Mouse (Mus musculus) lung, embryonic 15.5 days (tissue): ENCODE measurements at regions not wholly inside any gene's neighbourhood (a gene's known extent, or its start where the extent isn't known, plus 50 kb on each side); places are given as distances from the start of the nearest gene placed in this dataset.
"Not testable (repeated sequence)": the region's sequence is repeated elsewhere in the genome, so short reads cannot be mapped to it uniquely, and the experiment has no call there.

Source experiments
- ATAC-seq: fragments of 200-750 bp; cut with Nextera tagmentation; 2 replicates; pipeline ENCODE4 v1.8.0; 2017; ENCODE audit warnings: moderate number of reproducible peaks, borderline replicate concordance; ENCODE audit not compliant: low FRiP score, low TSS enrichment; ENCODE audit errors: extremely low read depth
- H3K27ac ChIP-seq: fragments of 300-500 bp; sonication (generic); 2 replicates; pipeline ENCODE4 v1.5.1; 2015; ENCODE audit warnings: moderate library complexity, mild to moderate bottlenecking, inconsistent platforms
- H3K27me3 ChIP-seq: fragments of 300-500 bp; sonication (generic); 2 replicates; pipeline ENCODE4 v1.6.1; 2015; ENCODE audit warnings: inconsistent platforms
- H3K36me3 ChIP-seq: fragments of 300-500 bp; sonication (generic); 2 replicates; pipeline ENCODE4 v1.6.1; 2015; ENCODE audit warnings: inconsistent platforms
- H3K4me1 ChIP-seq: fragments of 300-500 bp; sonication (generic); 2 replicates; pipeline ENCODE4 v1.6.1; 2015; ENCODE audit warnings: inconsistent platforms
- H3K4me2 ChIP-seq: fragments of 300-500 bp; sonication (generic); 2 replicates; pipeline ENCODE4 v1.6.1; 2015; ENCODE audit warnings: inconsistent platforms, mild to moderate bottlenecking, moderate library complexity
- H3K4me3 ChIP-seq: fragments of 300-500 bp; sonication (generic); 2 replicates; pipeline ENCODE4 v1.5.1; 2015; ENCODE audit warnings: mild to moderate bottlenecking, inconsistent platforms
- H3K9ac ChIP-seq: fragments of 300-500 bp; sonication (generic); 2 replicates; pipeline ENCODE4 v1.6.1; 2015; ENCODE audit warnings: inconsistent platforms
- H3K9me3 ChIP-seq: fragments of 300-500 bp; sonication (generic); 2 replicates; pipeline ENCODE4 v1.6.1; 2016; ENCODE audit warnings: inconsistent platforms
- WGBS: fragments of 180-500 bp; shearing (Covaris S2); methylation state at CpG from one replicate; pipeline ENCODE4 v1.1.7; 2015; 5-methylcytosine and 5-hydroxymethylcytosine counted together

DNA sequence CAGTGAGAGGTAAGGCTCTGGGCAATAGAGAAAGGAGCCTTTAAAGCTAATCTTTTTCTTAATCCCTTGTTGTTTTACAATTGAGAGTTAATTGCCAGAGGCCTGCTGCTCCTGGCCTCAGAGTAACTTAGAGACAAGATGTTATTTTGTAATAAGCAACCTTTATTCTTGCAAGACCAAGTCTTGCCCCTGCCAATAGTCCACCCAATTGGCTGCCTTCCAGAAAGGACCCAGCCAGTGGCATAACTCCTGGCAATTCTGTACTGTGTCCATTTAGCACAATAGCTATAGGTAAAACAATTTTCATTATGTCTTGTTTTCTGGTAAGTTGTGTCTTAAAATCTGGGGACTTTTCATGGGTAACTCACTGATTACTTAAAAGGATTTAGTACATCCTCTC, 411.9 kb upstream of the Ccdc54 start:
- no peak overlapping the region for H3K4me2 ChIP-seq
- no peak overlapping the region for H3K9ac ChIP-seq
- H3K9me3 ChIP-seq: no peaks in the 10 kb centered on the region
- H3K27me3 ChIP-seq: no peaks in the 10 kb centered on the region
- H3K36me3 ChIP-seq: no peaks in the 10 kb centered on the region
- no peaks in the 10 kb centered on the region for H3K4me1 ChIP-seq
- H3K4me3 ChIP-seq: no peak overlapping the region
- no peak for ATAC-seq
- H3K27ac ChIP-seq: no peak overlapping the region

DNA sequence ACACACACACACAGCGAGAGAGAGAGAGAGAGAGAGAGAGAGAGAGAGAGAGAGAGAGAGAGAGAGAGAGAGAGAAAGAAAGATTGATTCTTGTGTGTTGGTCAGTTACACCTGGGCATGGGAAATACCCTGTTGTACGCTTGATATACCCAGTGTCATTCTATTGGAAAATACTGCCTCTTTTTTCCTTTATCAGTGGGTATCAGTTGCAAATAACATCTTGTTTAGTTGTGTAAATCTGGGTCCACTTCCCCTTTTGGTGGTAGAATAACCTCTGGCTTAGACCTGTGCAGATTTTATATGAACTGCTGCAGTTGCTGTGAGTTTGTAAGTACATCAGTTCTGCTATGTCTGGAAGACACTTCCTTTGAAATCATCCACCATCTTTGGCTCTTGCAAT, 373.4 kb upstream of the Ccdc54 start:
- no peak overlapping the region for H3K9ac ChIP-seq
- H3K4me1 ChIP-seq: no peaks in the 10 kb centered on the region
- H3K36me3 ChIP-seq: no peaks in the 10 kb centered on the region
- no peaks in the 10 kb centered on the region for H3K27me3 ChIP-seq
- 93% methylated on average over 2 of the region's 2 CpGs for WGBS
- no peaks in the 10 kb centered on the region for H3K9me3 ChIP-seq
- no peak overlapping the region for H3K4me2 ChIP-seq
- H3K4me3 ChIP-seq: no peak overlapping the region
- H3K27ac ChIP-seq: no peak overlapping the region
- no peak for ATAC-seq

DNA sequence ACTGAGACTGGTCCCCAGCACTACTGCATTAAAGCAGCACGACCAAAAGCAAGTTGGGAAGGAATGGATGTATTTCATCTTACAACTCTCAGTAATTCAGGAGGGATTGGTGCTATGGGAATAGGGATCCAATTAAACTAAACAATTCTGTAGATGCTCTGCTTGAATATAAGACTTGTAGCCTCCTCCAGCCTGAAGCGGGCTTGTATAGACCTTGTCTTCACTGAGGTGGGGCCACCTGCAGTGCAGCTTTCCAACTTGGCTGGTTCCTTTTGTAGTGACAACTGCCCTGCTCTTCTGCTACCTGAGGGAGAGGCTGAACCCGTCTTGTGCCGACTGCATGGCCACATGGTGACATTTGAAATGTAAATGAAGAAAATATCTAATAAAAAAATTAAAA, 353.1 kb upstream of the Ccdc54 start:
- 74% methylated on average over 4 of the region's 4 CpGs for WGBS
- H3K9ac ChIP-seq: no peak overlapping the region
- ATAC-seq: no peak

DNA sequence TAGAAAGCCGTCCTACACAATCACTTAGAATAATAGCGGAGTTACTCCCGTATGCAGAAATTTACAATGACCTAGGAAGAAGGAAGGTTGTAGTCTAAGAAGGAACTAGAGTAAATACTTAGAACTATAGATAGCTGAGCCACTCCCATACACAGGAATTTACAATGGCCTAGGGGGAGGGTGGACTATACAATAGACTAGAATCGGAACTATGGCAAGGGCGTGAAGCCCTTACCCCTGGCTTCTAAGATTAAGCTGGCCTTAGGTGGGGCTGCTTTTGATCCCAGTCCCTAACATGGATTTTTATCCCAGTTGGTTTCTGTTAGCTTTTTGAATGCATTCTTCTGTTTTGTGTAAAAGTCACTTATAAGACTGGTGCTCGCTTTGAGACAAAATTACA, 352.6 kb upstream of the Ccdc54 start:
- not testable (repeated sequence) for H3K9ac ChIP-seq, H3K27me3 ChIP-seq, H3K27ac ChIP-seq, H3K4me3 ChIP-seq, H3K9me3 ChIP-seq, ATAC-seq, H3K4me2 ChIP-seq, H3K36me3 ChIP-seq, H3K4me1 ChIP-seq
- 88% methylated on average over 6 of the region's 6 CpGs for WGBS

More for the DNA sequence above, 353.1 kb upstream of the Ccdc54 start:
- H3K27ac ChIP-seq: no peak overlapping the region
- H3K9me3 ChIP-seq: no peaks in the 10 kb centered on the region
- H3K4me1 ChIP-seq: no peaks in the 10 kb centered on the region
- no peak overlapping the region for H3K4me2 ChIP-seq
- H3K27me3 ChIP-seq: no peaks in the 10 kb centered on the region
- no peak overlapping the region for H3K4me3 ChIP-seq
- no peaks in the 10 kb centered on the region for H3K36me3 ChIP-seq

DNA sequence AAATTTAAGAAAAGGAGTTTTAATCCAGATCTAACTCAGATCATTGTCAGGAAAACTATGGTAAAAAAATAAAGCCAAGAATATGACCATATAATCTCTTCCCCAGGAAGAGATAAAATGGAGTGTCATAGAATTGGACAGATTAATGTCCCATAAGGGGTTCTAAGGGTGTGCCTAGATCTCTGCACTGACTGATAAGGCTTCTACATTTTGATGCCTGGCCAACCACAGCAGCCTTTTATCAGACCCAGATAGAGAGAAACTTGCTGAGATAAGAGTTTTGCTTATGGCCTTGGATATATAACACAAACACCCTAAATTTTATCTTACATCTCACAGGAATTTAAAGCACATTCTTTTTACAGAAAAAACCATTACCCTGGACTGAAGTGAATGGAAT, 351.3 kb upstream of the Ccdc54 start:
- Histone ChIP-seq H3K4me1 (no peaks in the 10 kb centered on the region), H3K9ac (no peak overlapping the region), H3K9me3 (no peaks in the 10 kb centered on the region), H3K27me3 (no peaks in the 10 kb centered on the region), H3K4me2 (no peak overlapping the region), H3K36me3 (no peaks in the 10 kb centered on the region), H3K4me3 (no peak overlapping the region), H3K27ac (no peak overlapping the region)
- ATAC-seq: no peak

DNA sequence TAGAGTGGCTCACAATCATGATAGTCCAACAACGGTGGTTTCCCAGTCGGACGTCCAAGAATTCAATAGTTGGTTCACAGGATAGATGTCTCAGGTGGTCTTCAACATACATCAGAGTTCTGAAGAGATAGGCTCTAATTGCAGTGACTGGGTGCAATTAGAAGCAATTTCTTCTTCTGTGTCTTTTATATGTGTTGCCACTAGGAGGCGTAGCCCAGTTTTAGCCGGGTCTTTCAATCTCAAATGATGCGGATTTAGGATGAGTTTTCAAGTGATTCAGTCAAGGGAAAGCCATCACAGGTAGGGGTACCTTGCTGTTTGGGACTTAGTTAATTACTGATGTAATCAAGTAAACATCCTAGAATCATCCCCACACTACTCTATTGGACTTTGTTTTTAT, 348.4 kb upstream of the Ccdc54 start:
- no peak overlapping the region for H3K27ac ChIP-seq
- H3K9me3 ChIP-seq: no peaks in the 10 kb centered on the region
- H3K4me3 ChIP-seq: no peak overlapping the region
- no peak overlapping the region for H3K4me2 ChIP-seq
- H3K9ac ChIP-seq: no peak overlapping the region
- H3K36me3 ChIP-seq: no peaks in the 10 kb centered on the region
- H3K27me3 ChIP-seq: no peaks in the 10 kb centered on the region
- no peak for ATAC-seq
- H3K4me1 ChIP-seq: no peaks in the 10 kb centered on the region
- WGBS: 33% methylated on average over 6 of the region's 6 CpGs

DNA sequence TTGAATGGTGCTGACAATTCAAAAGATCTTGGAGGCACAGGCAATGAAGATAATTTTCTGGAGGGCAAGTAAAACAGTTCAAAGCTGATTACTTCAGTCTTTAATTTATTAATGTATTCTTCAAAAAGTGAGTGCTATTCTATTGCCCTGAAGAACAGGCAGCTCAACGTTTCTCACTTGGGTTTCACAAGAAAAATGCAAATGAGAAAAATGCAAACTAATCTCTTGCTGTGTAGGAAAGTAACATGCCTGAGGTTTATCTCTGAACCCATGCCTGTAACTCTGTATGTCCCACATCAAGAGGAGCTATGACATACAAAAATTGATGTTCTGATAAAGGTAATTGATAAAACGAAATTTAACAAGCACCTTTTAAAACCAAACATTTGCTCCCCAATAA, 316.8 kb upstream of the Ccdc54 start:
- H3K27me3 ChIP-seq: no peaks in the 10 kb centered on the region
- no peaks in the 10 kb centered on the region for H3K9me3 ChIP-seq
- ATAC-seq: no peak
- no peaks in the 10 kb centered on the region for H3K4me1 ChIP-seq
- no peaks in the 10 kb centered on the region for H3K36me3 ChIP-seq
- no peak overlapping the region for H3K9ac ChIP-seq
- no peak overlapping the region for H3K27ac ChIP-seq
- no peak overlapping the region for H3K4me2 ChIP-seq
- 32% methylated on average over 2 of the region's 2 CpGs for WGBS
- H3K4me3 ChIP-seq: no peak overlapping the region

DNA sequence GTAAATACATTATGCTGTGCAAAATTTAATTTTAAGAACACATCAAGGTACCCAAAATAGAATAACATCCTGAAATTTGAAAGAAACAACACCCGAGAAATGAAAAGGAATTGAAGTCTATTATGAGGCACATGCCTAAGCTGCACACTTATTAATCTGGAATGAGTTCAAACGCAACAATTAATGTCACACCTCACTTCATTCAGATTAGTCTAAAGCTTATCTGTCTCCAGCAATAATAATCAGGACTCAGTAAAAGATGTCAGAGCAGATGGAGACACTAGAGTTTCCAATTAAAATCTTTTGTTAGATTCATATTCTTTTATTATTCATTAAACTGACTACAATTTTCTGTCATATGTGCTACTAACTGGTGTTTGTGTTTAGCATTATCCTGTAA, 308.2 kb upstream of the Ccdc54 start:
- no peak overlapping the region for H3K27ac ChIP-seq
- H3K27me3 ChIP-seq: no peaks in the 10 kb centered on the region
- no peak overlapping the region for H3K4me3 ChIP-seq
- no peak for ATAC-seq
- H3K4me1 ChIP-seq: no peaks in the 10 kb centered on the region
- no peaks in the 10 kb centered on the region for H3K36me3 ChIP-seq
- WGBS: 56% methylated on average over 2 of the region's 2 CpGs
- H3K4me2 ChIP-seq: no peak overlapping the region
- H3K9ac ChIP-seq: no peak overlapping the region
- no peaks in the 10 kb centered on the region for H3K9me3 ChIP-seq

DNA sequence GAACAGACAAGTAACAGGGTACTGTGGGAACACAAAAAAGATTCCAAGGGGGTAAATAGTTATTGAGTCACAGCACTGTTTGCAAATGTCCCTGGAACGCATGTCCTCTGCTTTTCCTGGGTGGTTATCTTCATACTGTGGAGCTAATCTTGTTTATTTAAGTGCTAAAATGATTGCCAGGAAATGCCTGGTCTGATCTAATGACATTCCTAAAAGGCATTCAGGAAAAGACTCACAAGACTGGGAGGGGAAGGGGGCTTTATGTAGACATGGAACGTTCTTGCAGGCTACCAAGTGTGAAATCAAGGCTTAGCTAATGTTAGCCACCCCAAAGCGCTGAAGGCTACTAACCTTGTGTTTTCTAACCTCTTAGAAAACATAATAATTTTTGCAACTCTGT, 287.0 kb upstream of the Ccdc54 start:
- Histone ChIP-seq H3K27ac (no peak overlapping the region), H3K4me1 (0 out of 2 replicates have a peak, but pooled peaks cover 6% of the 10 kb centered on the region), H3K4me2 (no peak overlapping the region), H3K27me3 (no peaks in the 10 kb centered on the region), H3K36me3 (no peaks in the 10 kb centered on the region), H3K9ac (no peak overlapping the region), H3K9me3 (no peaks in the 10 kb centered on the region), H3K4me3 (no peak overlapping the region)
- 19% methylated on average over 3 of the region's 3 CpGs for WGBS
- no peak for ATAC-seq

DNA sequence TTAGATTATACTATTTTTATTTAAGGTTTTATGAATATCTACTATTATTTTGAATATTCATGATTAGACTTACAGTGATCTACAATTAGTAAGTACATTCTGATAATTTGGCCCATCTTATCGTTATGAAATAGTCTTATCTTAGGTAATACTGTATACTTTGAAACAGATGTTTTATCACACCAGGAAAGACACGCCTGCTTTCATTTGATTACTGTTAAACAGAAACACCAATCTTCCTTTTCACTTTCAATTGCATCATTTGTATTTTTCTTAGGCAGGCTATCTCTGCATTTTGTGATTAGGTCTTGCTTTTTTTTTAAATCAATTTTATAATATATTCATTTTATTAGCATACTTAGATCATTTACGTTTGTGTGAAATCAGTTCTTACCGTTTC, 280.4 kb upstream of the Ccdc54 start:
- no peaks in the 10 kb centered on the region for H3K9me3 ChIP-seq
- H3K27ac ChIP-seq: no peak overlapping the region
- H3K36me3 ChIP-seq: no peaks in the 10 kb centered on the region
- H3K4me2 ChIP-seq: no peak overlapping the region
- H3K9ac ChIP-seq: no peak overlapping the region
- H3K27me3 ChIP-seq: no peaks in the 10 kb centered on the region
- 77% methylated on average over 4 of the region's 4 CpGs for WGBS
- H3K4me1 ChIP-seq: no peaks in the 10 kb centered on the region
- no peak for ATAC-seq
- no peak overlapping the region for H3K4me3 ChIP-seq

DNA sequence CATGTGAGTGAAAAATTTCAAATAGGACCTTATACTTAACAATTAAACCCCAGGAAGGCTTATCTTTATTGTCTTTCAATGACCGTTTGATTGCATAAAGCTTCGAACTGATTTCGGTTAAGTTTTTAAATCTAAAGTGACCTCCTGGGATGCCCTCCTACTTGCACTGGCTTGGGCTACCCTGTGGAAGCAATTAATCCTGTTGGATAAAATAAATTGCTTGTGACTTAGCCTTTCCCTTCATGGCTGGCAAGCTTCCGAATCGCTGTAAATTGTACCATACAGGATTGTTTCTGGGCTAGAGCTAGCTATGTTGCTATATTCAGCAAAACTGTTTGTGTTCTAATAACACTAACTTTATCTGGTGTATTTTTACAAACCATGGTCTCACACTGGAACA, 272.6 kb upstream of the Ccdc54 start:
- no peaks in the 10 kb centered on the region for H3K4me1 ChIP-seq
- H3K36me3 ChIP-seq: no peaks in the 10 kb centered on the region
- H3K4me3 ChIP-seq: no peak overlapping the region
- H3K27ac ChIP-seq: no peak overlapping the region
- no peaks in the 10 kb centered on the region for H3K9me3 ChIP-seq
- no peak for ATAC-seq
- no peak overlapping the region for H3K9ac ChIP-seq
- H3K27me3 ChIP-seq: no peaks in the 10 kb centered on the region
- H3K4me2 ChIP-seq: no peak overlapping the region
- WGBS: 66% methylated on average over 5 of the region's 5 CpGs

DNA sequence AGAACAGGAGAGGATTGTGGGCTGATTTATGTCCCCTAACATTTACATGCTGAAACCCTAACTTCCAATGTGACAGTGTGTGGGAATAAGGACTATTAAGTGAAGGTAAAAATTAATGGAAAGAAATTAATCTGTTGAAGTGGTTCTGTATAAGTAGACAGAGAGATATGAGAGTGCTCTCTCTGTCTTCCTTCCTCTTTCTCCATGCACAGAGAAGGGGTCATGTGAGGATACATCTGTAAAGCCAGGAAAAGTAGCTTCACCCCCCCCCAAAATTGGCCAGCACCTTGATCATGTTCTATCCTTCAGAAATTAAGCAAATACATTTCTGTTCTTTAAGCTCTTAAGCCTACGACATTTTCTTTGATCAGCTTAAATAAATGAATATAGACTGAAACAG, 268.6 kb upstream of the Ccdc54 start:
- Histone ChIP-seq H3K36me3 (no peaks in the 10 kb centered on the region), H3K27me3 (no peaks in the 10 kb centered on the region), H3K4me3 (no peak overlapping the region), H3K27ac (no peak overlapping the region), H3K4me1 (no peaks in the 10 kb centered on the region), H3K9ac (no peak overlapping the region), H3K4me2 (no peak overlapping the region), H3K9me3 (no peaks in the 10 kb centered on the region)
- WGBS: 67% methylated on average over 1 of the region's 1 CpGs
- no peak for ATAC-seq

DNA sequence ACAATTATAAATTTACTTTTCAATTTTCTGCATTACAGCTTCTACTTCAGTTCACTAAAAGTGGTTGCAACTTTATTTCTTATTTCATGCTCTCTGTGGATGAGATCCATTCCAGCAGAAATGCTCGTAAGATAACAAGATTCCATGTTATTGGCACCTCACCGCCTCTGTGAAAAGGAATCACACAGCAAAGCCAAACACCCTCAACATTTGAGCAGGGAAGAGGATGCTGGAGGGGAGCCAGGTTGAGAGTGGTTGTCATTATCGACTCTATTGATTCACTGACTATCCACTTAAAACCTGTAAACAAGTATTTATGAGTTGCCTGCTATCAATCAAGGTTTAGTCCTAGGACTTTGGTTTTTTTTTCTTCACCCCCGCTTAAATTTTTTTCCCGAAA, 261.1 kb upstream of the Ccdc54 start:
- H3K27ac ChIP-seq: no peak overlapping the region
- H3K27me3 ChIP-seq: no peaks in the 10 kb centered on the region
- 67% methylated on average over 5 of the region's 5 CpGs for WGBS
- H3K9me3 ChIP-seq: no peaks in the 10 kb centered on the region
- H3K9ac ChIP-seq: no peak overlapping the region
- H3K36me3 ChIP-seq: no peaks in the 10 kb centered on the region
- H3K4me3 ChIP-seq: no peak overlapping the region
- no peak for ATAC-seq
- H3K4me2 ChIP-seq: no peak overlapping the region
- no peaks in the 10 kb centered on the region for H3K4me1 ChIP-seq
